Mouse (Mus musculus) right cerebral cortex, postnatal 4 days (tissue): ENCODE results near the gene Arhgef10l.
A peak's percentile ranks its signal among the peaks of the same experiment; 100 is the strongest.

Experiments used
- DNase-seq: peaks from one replicate; pipeline ENCODE4 v3.0.0-alpha.2; 2022

The Arhgef10l gene

GRCm38 (mm10) chr4:140520719-140521118 is 145.1 kb downstream of the Arhgef10l start:
- no peak for DNase-seq

GRCm38 (mm10) chr4:140513797-140514196 is 152.0 kb downstream of the Arhgef10l start:
- no peak for DNase-seq

- no peak for DNase-seq
Measured at GRCm38 (mm10) chr4:140509856-140510255, 156.0 kb downstream of the Arhgef10l start.

GRCm38 (mm10) chr4:140507172-140507714 is 158.6 kb downstream of the Arhgef10l start:
- no peak for DNase-seq

- DNase-seq: no peak
Measured at GRCm38 (mm10) chr4:140505608-140506002, 160.2 kb downstream of the Arhgef10l start.

GRCm38 (mm10) chr4:140504921-140505607 is 160.7 kb downstream of the Arhgef10l start:
- no peak for DNase-seq

- DNase-seq: no peak
Measured at GRCm38 (mm10) chr4:140504067-140504913, 161.5 kb downstream of the Arhgef10l start.

- DNase-seq: no peak
Measured at GRCm38 (mm10) chr4:140500766-140501165, 165.0 kb downstream of the Arhgef10l start.

GRCm38 (mm10) chr4:140499571-140499970 is 166.2 kb downstream of the Arhgef10l start:
- DNase-seq: no peak

- no peak for DNase-seq
Measured at GRCm38 (mm10) chr4:140497169-140497568, 168.6 kb downstream of the Arhgef10l start.

GRCm38 (mm10) chr4:140491555-140491954 is 174.3 kb downstream of the Arhgef10l start:
- DNase-seq: peak; percentile 35

- DNase-seq: no peak
Measured at GRCm38 (mm10) chr4:140485442-140485841, 180.4 kb downstream of the Arhgef10l start.

GRCm38 (mm10) chr4:140483134-140483533 is 182.7 kb downstream of the Arhgef10l start:
- DNase-seq: no peak

GRCm38 (mm10) chr4:140480369-140481067 is 185.3 kb downstream of the Arhgef10l start:
- no peak for DNase-seq

GRCm38 (mm10) chr4:140475194-140475593 is 190.6 kb downstream of the Arhgef10l start:
- DNase-seq: no peak

- DNase-seq: peak; percentile 74
Measured at GRCm38 (mm10) chr4:140469760-140470452, 195.9 kb downstream of the Arhgef10l start.

- no peak for DNase-seq
Measured at GRCm38 (mm10) chr4:140467254-140467791, 198.5 kb downstream of the Arhgef10l start.
